Comparison of ENCODE assay signal across 9 mouse cellular contexts in genomic region chr3:27193844-27194317, GRCm38 (mm10). TPM values are rescaled to one million over a fixed set of nuclear protein-coding genes. Genes with fewer than 3 reads are reported as not detected.
DNase-seq lines count a peak whose midpoint lies in the region; ATAC-seq and TF ChIP-seq lines count a peak whose summit lies in the region.
"Had no signal": no experiment of that assay in that cellular context is flagged by ENCODE, and none has a peak within 500 bp of the region (broad histone marks: within the 10 kb centered on the region; RNA-seq: fewer than 3 reads in every experiment).

No protein-coding gene starts in this region.

- peaks cover 0 to 21% of the 10 kb centered on the region in 2 experiments; a peak in 2 of 4 replicates for H3K4me1 ChIP-seq in CH12.LX (ENCODE audit: control insufficient read depth in 1 of 2, insufficient read depth in 2 of 2)
- peaks cover 27% of the 10 kb centered on the region for H3K4me1 ChIP-seq in heart, postnatal 0 days (ENCODE audit: control insufficient read depth, insufficient read depth)
- H3K4me1 ChIP-seq in liver, embryonic 13.5 days (replicated peaks): peaks cover 45% of the 10 kb centered on the region
- no peaks in the 10 kb centered on the region for H3K4me1 ChIP-seq in forebrain, embryonic 12.5 days
- H3K4me1 ChIP-seq: embryonic facial prominence, embryonic 15.5 days had no signal

- 9% methylated on average over 6 of the region's 6 CpGs for WGBS in heart, postnatal 0 days
- 13% methylated on average over 6 of the region's 6 CpGs for WGBS in liver, embryonic 13.5 days (ENCODE audit: insufficient replicate concordance)
- WGBS in forebrain, embryonic 12.5 days: 72% methylated on average over 6 of the region's 6 CpGs

- TF ChIP-seq CTCF in CH12.LX (conservative IDR thresholded peaks at IDR 0.05 in 1 of 2, IDR thresholded peaks at IDR 0.05 in 1 of 2; ENCODE audit: low read depth in 2 of 2, low read length in 2 of 2): no peak
- TF ChIP-seq CTCF in heart, postnatal 0 days (IDR thresholded peaks at IDR 0.05; ENCODE audit: low read depth): no peak

- no peaks in the 10 kb centered on the region for H3K27me3 ChIP-seq in CH12.LX (replicated peaks)
- no peaks in the 10 kb centered on the region for H3K27me3 ChIP-seq in heart, postnatal 0 days (ENCODE audit: control insufficient read depth, insufficient read depth, low read length)
- no peaks in the 10 kb centered on the region for H3K27me3 ChIP-seq in liver, embryonic 13.5 days
- H3K27me3 ChIP-seq in splenic B cell, adult 2 months (ENCODE audit: control insufficient read depth, insufficient read depth, low read length, poor library complexity, severe bottlenecking): no peaks in the 10 kb centered on the region
- no peaks in the 10 kb centered on the region for H3K27me3 ChIP-seq in forebrain, embryonic 12.5 days
- H3K27me3 ChIP-seq: embryonic facial prominence, embryonic 15.5 days had no signal

- H3K9ac ChIP-seq in CH12.LX (ENCODE audit: insufficient read depth, low read depth): no peak overlapping the region
- H3K9ac ChIP-seq in heart, postnatal 0 days (replicated peaks; ENCODE audit: low read depth, low read length): no peak overlapping the region
- no peak overlapping the region for H3K9ac ChIP-seq in liver, embryonic 13.5 days
- no peak overlapping the region for H3K9ac ChIP-seq in forebrain, embryonic 12.5 days
- H3K9ac ChIP-seq: embryonic facial prominence, embryonic 15.5 days had no signal

- ATAC-seq in heart, postnatal 0 days (ENCODE audit: insufficient read depth, low read depth): peak; percentile 82
- ATAC-seq in liver, embryonic 13.5 days (ENCODE audit: low read depth): peak; percentile 43
- ATAC-seq in forebrain, embryonic 12.5 days (ENCODE audit: low FRiP score): no peak

- no peaks in the 10 kb centered on the region for H3K9me3 ChIP-seq in CH12.LX (replicated peaks; ENCODE audit: low read length)
- no peaks in the 10 kb centered on the region for H3K9me3 ChIP-seq in heart, postnatal 0 days (replicated peaks; ENCODE audit: control insufficient read depth, low read length)
- H3K9me3 ChIP-seq in liver, embryonic 13.5 days (replicated peaks): no peaks in the 10 kb centered on the region
- H3K9me3 ChIP-seq in forebrain, embryonic 12.5 days: no peaks in the 10 kb centered on the region
- H3K9me3 ChIP-seq: embryonic facial prominence, embryonic 15.5 days had no signal

- H3K27ac ChIP-seq in CH12.LX (ENCODE audit: insufficient read depth, low read depth): no peak overlapping the region
- peak overlapping the region; percentile 63 for H3K27ac ChIP-seq in heart, postnatal 0 days (ENCODE audit: low read depth)
- H3K27ac ChIP-seq in liver, embryonic 13.5 days: no peak overlapping the region; the same call in none of the 2 replicates
- no peak overlapping the region for H3K27ac ChIP-seq in forebrain, embryonic 12.5 days
- H3K27ac ChIP-seq: embryonic facial prominence, embryonic 15.5 days had no signal

- DNase-seq in CH12.LX (ENCODE audit: extremely low read depth): peak; percentile 42
- peak; percentile 47 for DNase-seq in adrenal gland, postnatal 10 days
- peak; percentile 63 for DNase-seq in heart, postnatal 0 days (ENCODE audit: low spot score)
- DNase-seq in liver, embryonic 13.5 days: peak; percentile 17
- DNase-seq in splenic B cell, adult 2 months (ENCODE audit: low read depth, low spot score): peak; percentile 82
- no peak for DNase-seq in cerebellum, adult 18-20 months
- no peak for DNase-seq in right cerebral cortex, postnatal 36 days (ENCODE audit: low spot score in 2 of 2)

- no peaks in the 10 kb centered on the region; the same call in 1 of the 2 replicates for H3K79me2 ChIP-seq in CH12.LX (replicated peaks; ENCODE audit: control insufficient read depth, extremely low read depth, insufficient read depth, poor library complexity, severe bottlenecking)

- TF ChIP-seq EP300 in CH12.LX (IDR thresholded peaks at IDR 0.05; ENCODE audit: low read length): no peak
- 0 out of 2 replicates have a peak, but pooled peaks have one; percentile 47 for TF ChIP-seq EP300 in heart, postnatal 0 days (IDR thresholded peaks at IDR 0.05; ENCODE audit: low read depth)

- no peak overlapping the region for H3K4me3 ChIP-seq in CH12.LX (replicated peaks in 1 of 3; ENCODE audit: low read depth in 2 of 3, low read length in 2 of 3, poor library complexity in 1 of 3)
- no peak overlapping the region for H3K4me3 ChIP-seq in heart, postnatal 0 days (ENCODE audit: low read depth, low read length)
- no peak overlapping the region for H3K4me3 ChIP-seq in liver, embryonic 13.5 days (replicated peaks)
- H3K4me3 ChIP-seq in forebrain, embryonic 12.5 days (replicated peaks): no peak overlapping the region
- H3K4me3 ChIP-seq: embryonic facial prominence, embryonic 15.5 days had no signal

- dilution Hi-C loops in CH12.LX (cut with MboI; ENCODE audit: extremely low pct_ligation_motif_present, extremely low pct_unique_long_range_greater_than_20kb, low sequenced_read_pairs): no loop called here

- in situ Hi-C loops in CH12.LX (cut with MboI; ENCODE audit: low pct_ligation_motif_present, low pct_unique_long_range_greater_than_20kb, low sequenced_read_pairs): no loop called here

- peaks cover 0 to 62% of the 10 kb centered on the region in 2 experiments for H3K36me3 ChIP-seq in CH12.LX (replicated peaks in 1 of 2; ENCODE audit: control insufficient read depth in 1 of 2, insufficient read depth in 1 of 2, low read length in 1 of 2)
- no peaks in the 10 kb centered on the region for H3K36me3 ChIP-seq in heart, postnatal 0 days (replicated peaks; ENCODE audit: control insufficient read depth, insufficient read depth, low read length)
- H3K36me3 ChIP-seq in liver, embryonic 13.5 days: no peaks in the 10 kb centered on the region
- H3K36me3 ChIP-seq in splenic B cell, adult 2 months (ENCODE audit: control insufficient read depth, insufficient read depth, low read length, poor library complexity, severe bottlenecking): no peaks in the 10 kb centered on the region
- H3K36me3 ChIP-seq in forebrain, embryonic 12.5 days (replicated peaks): no peaks in the 10 kb centered on the region
- H3K36me3 ChIP-seq: embryonic facial prominence, embryonic 15.5 days had no signal

- TF ChIP-seq POLR2A in CH12.LX (IDR thresholded peaks at IDR 0.05; ENCODE audit: low read depth, low read length): no peak

- TF ChIP-seq RAD21 in CH12.LX (IDR thresholded peaks at IDR 0.05; ENCODE audit: low read depth, low read length): no peak

- no peak overlapping the region for H3K4me2 ChIP-seq in CH12.LX (ENCODE audit: insufficient read depth, low read depth, poor library complexity, severe bottlenecking)
- H3K4me2 ChIP-seq in heart, postnatal 0 days (ENCODE audit: low read depth, low read length): no peak overlapping the region
- no peak overlapping the region for H3K4me2 ChIP-seq in liver, embryonic 13.5 days
- H3K4me2 ChIP-seq in forebrain, embryonic 12.5 days: no peak overlapping the region
- H3K4me2 ChIP-seq: embryonic facial prominence, embryonic 15.5 days had no signal

TF ChIP-seq in CH12.LX, 34 proteins besides CTCF, POLR2A, EP300 and RAD21:
- peak; percentile 61 for TF ChIP-seq BHLHE40 (IDR thresholded peaks at IDR 0.05; ENCODE audit: low read depth, low read length)
- no peak for TF ChIP-seq JUND (conservative IDR thresholded peaks at IDR 0.05; ENCODE audit: low read depth, low read length)
- TF ChIP-seq CHD2 (IDR thresholded peaks at IDR 0.05; ENCODE audit: low read length): no peak
- TF ChIP-seq ZNF384 (IDR thresholded peaks at IDR 0.05; ENCODE audit: low read depth, low read length): peak; percentile 54

RNA-seq across cellular contexts. Expression of gene Nceh1, which starts 11.1 kb away (rescaled TPM):
- total RNA-seq in CH12.LX (2012; rRNA removed) (8.5 and 9.1 TPM in 2 replicates), CH12.LX (2014; rRNA removed) (11.8 and 12.3 TPM in 2 replicates)
- polyA plus RNA-seq in CH12.LX (2012; ENCODE audit: insufficient read length, low read depth): 8.1 and 9.2 TPM in 2 replicates
- 10 to 100 TPM; 65.9 to 80.9 TPM for total RNA-seq in adrenal gland, postnatal 10 days (2021)
- total RNA-seq in heart, postnatal 0 days (2014; rRNA removed; ENCODE audit: low replicate concordance): 80.7 and 81.0 TPM in 2 replicates
- 51.6 and 67.7 TPM in 2 replicates for polyA plus RNA-seq in heart, postnatal 0 days (2015; fragmentation: Nextera tagmentation; extraction: Ambion mirVana)
- polyA plus RNA-seq in liver, embryonic 13.5 days (2015; fragmentation: Nextera tagmentation; extraction: Ambion mirVana): 3.7 and 4.2 TPM in 2 replicates
- polyA plus RNA-seq in forebrain, embryonic 12.5 days (2016; fragmentation: Nextera tagmentation; extraction: Ambion mirVana): 4.1 and 4.4 TPM in 2 replicates

RNA-seq across cellular contexts. Expression of gene Ect2, which starts 40.2 kb away (rescaled TPM):
- total RNA-seq in CH12.LX (2012; rRNA removed) (29.9 and 31.8 TPM in 2 replicates), CH12.LX (2014; rRNA removed) (38.9 and 50.4 TPM in 2 replicates)
- polyA plus RNA-seq in CH12.LX (2012; ENCODE audit: insufficient read length, low read depth): 32.5 and 36.7 TPM in 2 replicates
- total RNA-seq in adrenal gland, postnatal 10 days (2021): 10 to 100 TPM; 13.2 to 17.2 TPM
- total RNA-seq in heart, postnatal 0 days (2014; rRNA removed; ENCODE audit: low replicate concordance): 14.7 and 23.0 TPM in 2 replicates
- polyA plus RNA-seq in heart, postnatal 0 days (2015; fragmentation: Nextera tagmentation; extraction: Ambion mirVana): 7.9 and 8.6 TPM in 2 replicates
- polyA plus RNA-seq in liver, embryonic 13.5 days (2015; fragmentation: Nextera tagmentation; extraction: Ambion mirVana): 34.5 and 47.4 TPM in 2 replicates
- 99.1 and 108 TPM in 2 replicates for polyA plus RNA-seq in forebrain, embryonic 12.5 days (2016; fragmentation: Nextera tagmentation; extraction: Ambion mirVana)

Comparison
In these comparisons a context has a peak if more than half of its experiments do, and no peak if none do; other contexts are left out.
1. DNase-seq: peak in CH12.LX (single experiment), adrenal gland, postnatal 10 days (single experiment), heart, postnatal 0 days (single experiment), liver, embryonic 13.5 days (single experiment) and splenic B cell, adult 2 months (single experiment); none in cerebellum, adult 18-20 months (0 of 2) and right cerebral cortex, postnatal 36 days (0 of 2).